Mouse (Mus musculus) heart, postnatal 0 days (tissue): ENCODE measurements around the gene Setd6.

Experiments
- CTCF ChIP-seq: IDR thresholded peaks from 2 replicates; pipeline ENCODE4 v1.5.1; 2016; ENCODE audit warnings: antibody characterized with exemption, control low read depth, low read depth
- EP300 ChIP-seq: IDR thresholded peaks from 2 replicates; pipeline ENCODE4 v1.6.1; 2016; ENCODE audit warnings: antibody characterized with exemption, low read depth

- no peak for TF ChIP-seq CTCF
- no peak for TF ChIP-seq EP300
These were observed 15.4 kb upstream of the Setd6 start for GRCm38 (mm10) chr8:95700282-95700681.
